ENCODE assay signal across 17 mouse cellular contexts in genomic region chr2:69480965-69481364, GRCm38 (mm10).
DNase-seq lines count a peak whose midpoint lies in the region.
"Had no signal": no experiment of that assay in that cellular context is flagged by ENCODE, and none has a peak within 500 bp of the region (broad histone marks: within the 10 kb centered on the region; RNA-seq: fewer than 3 reads in every experiment).

No protein-coding gene starts in this region.

- H3K27me3 ChIP-seq in heart, embryonic 10.5 days (ENCODE audit: insufficient read depth, poor library complexity, severe bottlenecking) = peaks cover 47% of the 10 kb centered on the region
- H3K27me3 ChIP-seq: CH12.LX, Patski had no signal

- no peaks in the 10 kb centered on the region for H3K4me1 ChIP-seq in heart, embryonic 10.5 days

- DNase-seq in heart, adult 11 months = peak; percentile 52
- DNase-seq in heart, adult 18-20 months = no peak
- peak; percentile 67 for DNase-seq in heart, embryonic 10.5 days (ENCODE audit: low spot score)
- DNase-seq in heart, postnatal 36 days = no peak
- DNase-seq: adrenal gland, adult 2 months; adrenal gland, adult 8-10 months; adrenal gland, postnatal 10 days; adrenal gland, postnatal 14 days; adrenal gland, postnatal 25 days; adrenal gland, postnatal 36 days; B cell, adult 2 months; cerebellum, adult 11 months; cerebellum, adult 11-12 months; cerebellum, adult 18-20 months had no signal

- WGBS in heart, embryonic 10.5 days = 89% methylated on average over 7 of the region's 7 CpGs

- 0 out of 2 replicates have a peak, but pooled peaks cover 6% of the 10 kb centered on the region for H3K36me3 ChIP-seq in heart, embryonic 10.5 days
- H3K36me3 ChIP-seq: G1E had no signal

- no peaks in the 10 kb centered on the region for H3K9me3 ChIP-seq in heart, embryonic 10.5 days
- H3K9me3 ChIP-seq: G1E had no signal

- intact Hi-C loops in heart, postnatal 36 days (cut with DNase I) = no loop called here

- no peak overlapping the region for H3K27ac ChIP-seq in heart, embryonic 10.5 days

- no peak overlapping the region for H3K4me3 ChIP-seq in heart, embryonic 10.5 days

Comparison
In these comparisons a context has a peak if more than half of its experiments do, and no peak if none do; other contexts are left out.
1. DNase-seq: peak in heart, adult 11 months (single experiment) and heart, embryonic 10.5 days (single experiment); none in heart, adult 18-20 months (0 of 2) and heart, postnatal 36 days (0 of 2).